Mouse (Mus musculus) embryonic facial prominence, embryonic 14.5 days (tissue): ENCODE measurements around the gene Nsf. TPM values are rescaled to one million over a fixed set of nuclear protein-coding genes. Genes with fewer than 3 reads are reported as not detected.

ENCODE experiments used
- ATAC-seq: fragments of 200-750 bp; cut with Nextera tagmentation; 2 replicates; pipeline ENCODE4 v1.8.0; 2017; ENCODE audit warnings: low read depth, moderate number of reproducible peaks, moderate TSS enrichment
- DNase-seq: peaks from one replicate; pipeline ENCODE4 v3.0.0-alpha.2; 2015; ENCODE audit warnings: low spot score
- H3K27ac ChIP-seq: fragments of 300-500 bp; sonication (generic); replicated peaks from 2 replicates; pipeline ENCODE4 v1.5.1; 2014; ENCODE audit warnings: low read depth, mild to moderate bottlenecking, low read length, moderate library complexity
- H3K27me3 ChIP-seq: fragments of 300-500 bp; sonication (generic); replicated peaks from 2 replicates; pipeline ENCODE4 v1.6.1; 2014; ENCODE audit warnings: low read length; ENCODE audit not compliant: control insufficient read depth, insufficient read depth
- H3K36me3 ChIP-seq: fragments of 300-500 bp; sonication (generic); 2 replicates; pipeline ENCODE4 v1.6.1; 2014; ENCODE audit warnings: low read length, mixed read lengths; ENCODE audit not compliant: control insufficient read depth, insufficient read depth
- H3K4me1 ChIP-seq: fragments of 300-500 bp; sonication (generic); 2 replicates; pipeline ENCODE4 v1.6.1; 2014; ENCODE audit warnings: antibody characterized with exemption, low read length; ENCODE audit not compliant: control insufficient read depth, insufficient read depth
- H3K4me2 ChIP-seq: fragments of 300-500 bp; sonication (generic); 2 replicates; pipeline ENCODE4 v1.6.1; 2014; ENCODE audit warnings: low read depth, mild to moderate bottlenecking, low read length, moderate library complexity, mixed read lengths
- H3K4me3 ChIP-seq: fragments of 300-500 bp; sonication (generic); 2 replicates; pipeline ENCODE4 v1.5.1; 2014; ENCODE audit warnings: low read depth, mild to moderate bottlenecking, low read length
- H3K9ac ChIP-seq: fragments of 300-500 bp; sonication (generic); 2 replicates; pipeline ENCODE4 v1.6.1; 2014; ENCODE audit warnings: low read depth, mild to moderate bottlenecking, low read length, moderate library complexity, mixed read lengths
- H3K9me3 ChIP-seq: fragments of 300-500 bp; sonication (generic); 2 replicates; pipeline ENCODE4 v1.6.1; 2016; ENCODE audit warnings: low read length; ENCODE audit not compliant: control insufficient read depth
- WGBS: fragments of 180-500 bp; shearing (Covaris S2); extraction: QIAGEN DNeasy Blood & Tissue Kit; methylation state at CpG from one replicate; pipeline ENCODE4 v1.1.7; 2014; 5-methylcytosine and 5-hydroxymethylcytosine counted together
- polyA plus RNA-seq: library from polyadenylated mRNA; unstranded; fragments of >200 nt; fragmentation: Nextera tagmentation; extraction: Ambion mirVana; gene quantifications from 2 replicates; pipeline ENCODE4 v1.2.1, GENCODE M21; 2014

Gene Nsf
- polyA plus RNA-seq, 1 experiment from 2014 or later, result 39.9 TPM

GRCm38 (mm10) chr11:103910993-103911585 lies 42.8 kb downstream of the Nsf start:
- peak; percentile 74 for DNase-seq
- H3K27ac ChIP-seq, result no peak overlapping the region
- peaks cover 47% of the 10 kb centered on the region for H3K36me3 ChIP-seq
- no peaks in the 10 kb centered on the region for H3K27me3 ChIP-seq
- no peak overlapping the region for H3K4me3 ChIP-seq
- no peaks in the 10 kb centered on the region for H3K9me3 ChIP-seq
- no peak overlapping the region for H3K4me2 ChIP-seq
- ATAC-seq, result no peak
- H3K9ac ChIP-seq, result no peak overlapping the region
- no peaks in the 10 kb centered on the region for H3K4me1 ChIP-seq
- 59% methylated on average over 7 of the region's 7 CpGs for WGBS

GRCm38 (mm10) chr11:103910531-103910930 lies 43.3 kb downstream of the Nsf start:
- DNase-seq, result no peak
- no peaks in the 10 kb centered on the region for H3K9me3 ChIP-seq
- WGBS, result 93% methylated on average over 11 of the region's 11 CpGs

GRCm38 (mm10) chr11:103909809-103910208 lies 44.0 kb downstream of the Nsf start:
- no peak for ATAC-seq
- no peaks in the 10 kb centered on the region for H3K27me3 ChIP-seq
- no peak overlapping the region for H3K27ac ChIP-seq
- H3K9ac ChIP-seq, result no peak overlapping the region
- WGBS, result 85% methylated on average over 11 of the region's 11 CpGs
- H3K4me1 ChIP-seq, result no peaks in the 10 kb centered on the region
- peaks cover 38% of the 10 kb centered on the region for H3K36me3 ChIP-seq
- no peak overlapping the region for H3K4me3 ChIP-seq
- no peak overlapping the region for H3K4me2 ChIP-seq
- no peak for DNase-seq
- H3K9me3 ChIP-seq, result no peaks in the 10 kb centered on the region

More at GRCm38 (mm10) chr11:103910531-103910930, 43.3 kb downstream of the Nsf start:
- Histone ChIP-seq H3K27ac (no peak overlapping the region), H3K4me2 (no peak overlapping the region), H3K4me1 (no peaks in the 10 kb centered on the region), H3K36me3 (peaks cover 45% of the 10 kb centered on the region), H3K4me3 (no peak overlapping the region), H3K9ac (no peak overlapping the region), H3K27me3 (no peaks in the 10 kb centered on the region)
- ATAC-seq, result no peak

GRCm38 (mm10) chr11:103909396-103909795 lies 44.5 kb downstream of the Nsf start:
- H3K36me3 ChIP-seq, result peaks cover 34% of the 10 kb centered on the region
- H3K27ac ChIP-seq, result no peak overlapping the region
- DNase-seq, result no peak

GRCm38 (mm10) chr11:103906051-103906719 lies 47.7 kb downstream of the Nsf start:
- Histone ChIP-seq H3K36me3 (peaks cover 11% of the 10 kb centered on the region), H3K9ac (no peak overlapping the region), H3K9me3 (no peaks in the 10 kb centered on the region), H3K27me3 (no peaks in the 10 kb centered on the region), H3K4me1 (peaks cover 4% of the 10 kb centered on the region; the same call in 1 of the 2 replicates), H3K4me2 (no peak overlapping the region), H3K27ac (no peak overlapping the region), H3K4me3 (no peak overlapping the region)
- 42% methylated on average over 7 of the region's 7 CpGs for WGBS
- DNase-seq, result peak; percentile 14
- ATAC-seq, result no peak

More at GRCm38 (mm10) chr11:103909396-103909795, 44.5 kb downstream of the Nsf start:
- H3K9me3 ChIP-seq, result no peaks in the 10 kb centered on the region
- H3K4me3 ChIP-seq, result no peak overlapping the region
- 86% methylated on average over 12 of the region's 12 CpGs for WGBS
- ATAC-seq, result no peak
- H3K4me1 ChIP-seq, result no peaks in the 10 kb centered on the region
- H3K9ac ChIP-seq, result no peak overlapping the region
- no peaks in the 10 kb centered on the region for H3K27me3 ChIP-seq
- no peak overlapping the region for H3K4me2 ChIP-seq

GRCm38 (mm10) chr11:103905506-103905905 lies 48.4 kb downstream of the Nsf start:
- H3K27me3 ChIP-seq, result no peaks in the 10 kb centered on the region
- ATAC-seq (no peak), DNase-seq (no peak)
- WGBS, result 72% methylated on average over 9 of the region's 9 CpGs
- H3K4me3 ChIP-seq, result no peak overlapping the region
- H3K27ac ChIP-seq, result no peak overlapping the region; the same call in 1 of the 2 replicates
- no peak overlapping the region for H3K4me2 ChIP-seq
- H3K36me3 ChIP-seq, result peaks cover 11% of the 10 kb centered on the region
- H3K4me1 ChIP-seq, result peaks cover 6% of the 10 kb centered on the region; the same call in 1 of the 2 replicates
- H3K9me3 ChIP-seq, result no peaks in the 10 kb centered on the region
- H3K9ac ChIP-seq, result no peak overlapping the region

- DNase-seq (no peak), ATAC-seq (no peak)
- no peak overlapping the region for H3K4me2 ChIP-seq
- no peak overlapping the region for H3K9ac ChIP-seq
- no peak overlapping the region for H3K27ac ChIP-seq
- H3K27me3 ChIP-seq, result no peaks in the 10 kb centered on the region
- H3K9me3 ChIP-seq, result no peaks in the 10 kb centered on the region
- WGBS, result 93% methylated on average over 4 of the region's 4 CpGs
- H3K36me3 ChIP-seq, result peaks cover 3% of the 10 kb centered on the region; the same call in 1 of the 2 replicates
- peaks cover 6% of the 10 kb centered on the region; the same call in 1 of the 2 replicates for H3K4me1 ChIP-seq
- H3K4me3 ChIP-seq, result no peak overlapping the region
These were observed 52.3 kb downstream of the Nsf start for GRCm38 (mm10) chr11:103901581-103901966.

GRCm38 (mm10) chr11:103900803-103901580 lies 52.9 kb downstream of the Nsf start:
- H3K36me3 ChIP-seq, result peaks cover 3% of the 10 kb centered on the region; the same call in 1 of the 2 replicates
- peaks cover 6% of the 10 kb centered on the region; the same call in 1 of the 2 replicates for H3K4me1 ChIP-seq
- DNase-seq, result peak; percentile 76
- 52% methylated on average over 20 of the region's 20 CpGs for WGBS
- no peak overlapping the region for H3K9ac ChIP-seq
- ATAC-seq, result peak; percentile 75
- H3K4me3 ChIP-seq, result no peak overlapping the region
- H3K27ac ChIP-seq, result no peak overlapping the region
- no peak overlapping the region for H3K4me2 ChIP-seq
- no peaks in the 10 kb centered on the region for H3K9me3 ChIP-seq
- H3K27me3 ChIP-seq, result no peaks in the 10 kb centered on the region
